Mouse (Mus musculus) heart, adult 8-10 months (tissue): ENCODE results near the gene Stx7. TPM values are rescaled to one million over a fixed set of nuclear protein-coding genes. Genes with fewer than 3 reads are reported as not detected.

Experiments used
- total RNA-seq, 4 experiments: library from RNA; stranded (reverse); gene quantifications; 2 replicates each; pipeline ENCODE4 v1.2.4; 2022

Gene Stx7
- total RNA-seq, 4 experiments from 2014 or later = 41.3 to 54.2 (median 48.0) TPM

Other genes with a start within 250 kb of the Stx7 start
- not detected for gene Taar1, start 228.9 kb upstream of the Stx7 start, total RNA-seq
- gene Taar2, start 210.7 kb upstream of the Stx7 start, total RNA-seq = not detected
- gene Taar3, start 199.7 kb upstream of the Stx7 start, total RNA-seq = not detected
- gene Taar4, start 188.8 kb upstream of the Stx7 start, total RNA-seq = not detected
- gene Taar5, start 178.6 kb upstream of the Stx7 start, total RNA-seq = not detected
- gene Taar6, start 163.7 kb upstream of the Stx7 start, total RNA-seq = not detected
- not detected for gene Taar7a, start 155.8 kb upstream of the Stx7 start, total RNA-seq
- not detected for gene Taar7b, start 149.4 kb upstream of the Stx7 start, total RNA-seq
- gene Taar7d, start 122.1 kb upstream of the Stx7 start, total RNA-seq = not detected
- not detected for gene Taar7e, start 111.7 kb upstream of the Stx7 start, total RNA-seq
- gene Taar7f, start 99.8 kb upstream of the Stx7 start, total RNA-seq = not detected
- gene Taar8a, start 72.8 kb upstream of the Stx7 start, total RNA-seq = not detected
- gene Taar8b, start 57.0 kb upstream of the Stx7 start, total RNA-seq = not detected
- not detected for gene Taar8c, start 47.4 kb upstream of the Stx7 start, total RNA-seq
- gene Taar9, start 39.8 kb upstream of the Stx7 start, total RNA-seq = not detected
- gene Moxd1, start 74.2 kb downstream of the Stx7 start, total RNA-seq = under 1 TPM in 3 of 4 experiments, not detected in 1; 0.16 to 0.24 (median 0.19) TPM